Mouse (Mus musculus) midbrain, embryonic 14.5 days (tissue): ENCODE measurements at regions not wholly inside any gene's neighbourhood (a gene's known extent, or its start where the extent isn't known, plus 50 kb on each side); places are given as distances from the start of the nearest gene placed in this dataset.

ENCODE experiments used
- ATAC-seq: fragments of 200-750 bp; cut with Nextera tagmentation; 2 replicates; pipeline ENCODE4 v1.8.0; 2017; ENCODE audit warnings: moderate number of reproducible peaks, moderate library complexity; ENCODE audit not compliant: low FRiP score, low TSS enrichment
- DNase-seq: peaks from one replicate; pipeline ENCODE4 v3.0.0-alpha.2; 2015
- H3K27ac ChIP-seq: fragments of 300-500 bp; sonication (generic); replicated peaks from 2 replicates; pipeline ENCODE4 v1.5.1; 2014; ENCODE audit warnings: mild to moderate bottlenecking, low read depth, low read length, moderate library complexity
- H3K27me3 ChIP-seq: fragments of 300-500 bp; sonication (generic); 2 replicates; pipeline ENCODE4 v1.6.1; 2014; ENCODE audit warnings: low read length, control low read depth, mixed read lengths; ENCODE audit not compliant: control insufficient read depth, insufficient read depth
- H3K36me3 ChIP-seq: fragments of 300-500 bp; sonication (generic); 2 replicates; pipeline ENCODE4 v1.6.1; 2014; ENCODE audit warnings: low read length, control low read depth; ENCODE audit not compliant: control insufficient read depth, insufficient read depth
- H3K4me1 ChIP-seq: fragments of 300-500 bp; sonication (generic); 2 replicates; pipeline ENCODE4 v1.6.1; 2014; ENCODE audit warnings: mild to moderate bottlenecking, antibody characterized with exemption, low read length, control low read depth; ENCODE audit not compliant: control insufficient read depth, insufficient read depth
- H3K4me2 ChIP-seq: fragments of 300-500 bp; sonication (generic); 2 replicates; pipeline ENCODE4 v1.6.1; 2014; ENCODE audit warnings: mild to moderate bottlenecking, low read length, moderate library complexity
- H3K4me3 ChIP-seq: fragments of 300-500 bp; sonication (generic); replicated peaks from 2 replicates; pipeline ENCODE4 v1.5.1; 2014; ENCODE audit warnings: low read depth, low read length
- H3K9ac ChIP-seq: fragments of 300-500 bp; sonication (generic); replicated peaks from 2 replicates; pipeline ENCODE4 v1.6.1; 2014; ENCODE audit warnings: mild to moderate bottlenecking, low read length, moderate library complexity
- H3K9me3 ChIP-seq: fragments of 300-500 bp; sonication (generic); 2 replicates; pipeline ENCODE4 v1.6.1; 2016; ENCODE audit warnings: low read length, control low read depth, mixed read lengths; ENCODE audit not compliant: control insufficient read depth
- WGBS: fragments of 180-500 bp; shearing (Covaris S2); extraction: QIAGEN DNeasy Blood & Tissue Kit; methylation state at CpG from one replicate; pipeline ENCODE4 v1.1.7; 2014; 5-methylcytosine and 5-hydroxymethylcytosine counted together

GRCm38 (mm10) chr9:17396056-17396455 lies 895.0 kb upstream of the Fat3 start:
- DNase-seq (peak; percentile 11), ATAC-seq (no peak)
- no peaks in the 10 kb centered on the region for H3K36me3 ChIP-seq
- no peaks in the 10 kb centered on the region for H3K4me1 ChIP-seq
- WGBS: 59% methylated on average over 2 of the region's 2 CpGs
- no peak overlapping the region for H3K9ac ChIP-seq
- no peak overlapping the region for H3K4me3 ChIP-seq
- H3K4me2 ChIP-seq: no peak overlapping the region
- H3K27me3 ChIP-seq: no peaks in the 10 kb centered on the region
- H3K9me3 ChIP-seq: no peaks in the 10 kb centered on the region
- no peak overlapping the region for H3K27ac ChIP-seq

- DNase-seq (no peak), ATAC-seq (no peak)
- Histone ChIP-seq H3K9ac (no peak overlapping the region), H3K4me1 (no peaks in the 10 kb centered on the region), H3K4me2 (no peak overlapping the region), H3K9me3 (no peaks in the 10 kb centered on the region), H3K4me3 (no peak overlapping the region), H3K27ac (no peak overlapping the region), H3K36me3 (no peaks in the 10 kb centered on the region), H3K27me3 (no peaks in the 10 kb centered on the region)
Measured at GRCm38 (mm10) chr9:17393061-17393460, 892.0 kb upstream of the Fat3 start.
